Comparison of ENCODE assay signal across 23 mouse cellular contexts in genomic region chr1:152824206-152824605, GRCm38 (mm10). TPM values are rescaled to one million over a fixed set of nuclear protein-coding genes. Genes with fewer than 3 reads are reported as not detected.
DNase-seq lines count a peak whose midpoint lies in the region; ATAC-seq lines count a peak whose summit lies in the region.
"Had no signal": no experiment of that assay in that cellular context is flagged by ENCODE, and none has a peak within 500 bp of the region (broad histone marks: within the 10 kb centered on the region; RNA-seq: fewer than 3 reads in every experiment).

No protein-coding gene starts in this region.

- H3K36me3 ChIP-seq in heart, embryonic 10.5 days = no peaks in the 10 kb centered on the region
- H3K36me3 ChIP-seq: embryonic facial prominence, embryonic 10.5 days; embryonic facial prominence, embryonic 12.5 days; forebrain, embryonic 15.5 days had no signal

- intact Hi-C loops in heart, postnatal 10 days (cut with DNase I) = no loop called here

- 73% methylated on average over 9 of the region's 9 CpGs for WGBS in heart, embryonic 10.5 days

- H3K27ac ChIP-seq in heart, embryonic 10.5 days = no peak overlapping the region
- H3K27ac ChIP-seq: embryonic facial prominence, embryonic 10.5 days; embryonic facial prominence, embryonic 12.5 days; forebrain, embryonic 13.5 days; forebrain, embryonic 15.5 days had no signal

- peaks cover 9% of the 10 kb centered on the region for H3K4me1 ChIP-seq in heart, embryonic 10.5 days
- H3K4me1 ChIP-seq: forebrain, embryonic 13.5 days; forebrain, embryonic 15.5 days had no signal

- peak; percentile 43; the same call in 1 of the 2 replicates for ATAC-seq in megakaryocyte progenitor cell, adult 5-6 weeks (replicated peaks; ENCODE audit: poor library complexity)
- no peak for ATAC-seq in CD4-positive, CD25-positive, alpha-beta regulatory T cell, adult 4 months
- ATAC-seq: activated CD4-positive, CD25-positive, alpha-beta regulatory T cell, adult 4 months; forebrain, embryonic 13.5 days; forebrain, embryonic 15.5 days; Patski had no signal

- 0 out of 2 replicates have a peak, but pooled peaks cover 3% of the 10 kb centered on the region for H3K9me3 ChIP-seq in heart, embryonic 10.5 days
- H3K9me3 ChIP-seq: embryonic facial prominence, embryonic 10.5 days; embryonic facial prominence, embryonic 12.5 days; forebrain, embryonic 13.5 days; forebrain, embryonic 15.5 days had no signal

- H3K4me3 ChIP-seq in heart, embryonic 10.5 days = no peak overlapping the region
- H3K4me3 ChIP-seq: embryonic facial prominence, embryonic 10.5 days; embryonic facial prominence, embryonic 12.5 days; forebrain, embryonic 13.5 days; forebrain, embryonic 15.5 days had no signal

- no peaks in the 10 kb centered on the region for H3K27me3 ChIP-seq in heart, embryonic 10.5 days (ENCODE audit: insufficient read depth, poor library complexity, severe bottlenecking)
- H3K27me3 ChIP-seq: CH12.LX; embryonic facial prominence, embryonic 12.5 days; forebrain, embryonic 13.5 days; forebrain, embryonic 15.5 days; Patski had no signal

- DNase-seq in heart, embryonic 10.5 days (ENCODE audit: low spot score) = peak; percentile 70
- no peak for DNase-seq in heart, postnatal 10 days
- DNase-seq in R1 (ENCODE audit: low read depth, low spot score) (peak; percentile 55), ZHBTc4 (ENCODE audit: low read depth, low spot score) (peak; percentile 62)
- no peak for DNase-seq in urinary bladder, adult 18-20 months (ENCODE audit: low spot score in 2 of 2)
- no peak for DNase-seq in urinary bladder, postnatal 25 days (ENCODE audit: low spot score)
- DNase-seq: adrenal gland, adult 8-10 months; adrenal gland, postnatal 14 days; adrenal gland, postnatal 36 days; cerebellum, adult 11-12 months; cerebellum, adult 2 months; cerebellum, adult 9-10 months; cerebellum, postnatal 25 days; forebrain, postnatal 0 days had no signal

RNA-seq across cellular contexts. Expression of gene Ncf2, which starts 24.2 kb away (rescaled TPM):
- polyA plus RNA-seq in heart, embryonic 10.5 days (2016; fragmentation: Nextera tagmentation; extraction: Ambion mirVana) = 2.0 and 3.5 TPM in 2 replicates
- 1 to 10 TPM; 2.8 to 2.9 TPM for total RNA-seq in heart, postnatal 10 days (2021)
- 85.0 and 90.4 TPM in 2 replicates for total RNA-seq in megakaryocyte progenitor cell, adult 5-6 weeks (2015)
- 101 and 119 TPM in 2 replicates for total RNA-seq in megakaryocyte progenitor cell, adult 5-6 weeks (2017)
- polyA plus RNA-seq in CD4-positive, CD25-positive, alpha-beta regulatory T cell, adult 4 months (2017; shearing (Covaris generic)) = 1 to 10 TPM; 2.9 to 6.9 TPM

RNA-seq across cellular contexts. Expression of gene Arpc5, which starts 57.9 kb away (rescaled TPM):
- 238 and 256 TPM in 2 replicates for polyA plus RNA-seq in heart, embryonic 10.5 days (2016; fragmentation: Nextera tagmentation; extraction: Ambion mirVana)
- 10 to 100 TPM; 81.2 to 86.1 TPM for total RNA-seq in heart, postnatal 10 days (2021)
- 264 and 298 TPM in 2 replicates for total RNA-seq in megakaryocyte progenitor cell, adult 5-6 weeks (2015)
- total RNA-seq in megakaryocyte progenitor cell, adult 5-6 weeks (2017) = 127 and 137 TPM in 2 replicates
- polyA plus RNA-seq in CD4-positive, CD25-positive, alpha-beta regulatory T cell, adult 4 months (2017; shearing (Covaris generic)) = 100 to 1,000 TPM; 479 to 556 TPM

RNA-seq across cellular contexts. Expression of gene Rgl1, which starts 58.1 kb away (rescaled TPM):
- 51.2 and 58.3 TPM in 2 replicates for polyA plus RNA-seq in heart, embryonic 10.5 days (2016; fragmentation: Nextera tagmentation; extraction: Ambion mirVana)
- total RNA-seq in heart, postnatal 10 days (2021) = 10 to 100 TPM; 59.3 to 72.0 TPM
- total RNA-seq in megakaryocyte progenitor cell, adult 5-6 weeks (2015) = 1.3 and 1.6 TPM in 2 replicates
- total RNA-seq in megakaryocyte progenitor cell, adult 5-6 weeks (2017) = 1.4 and 2.7 TPM in 2 replicates
- polyA plus RNA-seq in CD4-positive, CD25-positive, alpha-beta regulatory T cell, adult 4 months (2017; shearing (Covaris generic)) = under 1 TPM; 0.09 to 0.19 TPM

Comparison
In these comparisons a context has a peak if more than half of its experiments do, and no peak if none do; other contexts are left out.
1. DNase-seq: peak in heart, embryonic 10.5 days (single experiment), R1 (single experiment) and ZHBTc4 (single experiment); none in heart, postnatal 10 days (0 of 2), urinary bladder, adult 18-20 months (0 of 2) and urinary bladder, postnatal 25 days (single experiment).
2. RNA of gene Ncf2, which starts 24.2 kb away (total RNA-seq): 85.0 to 119 TPM in megakaryocyte progenitor cell, adult 5-6 weeks; 2.8 to 2.9 TPM in heart, postnatal 10 days; every median in the first group is over 10 times any median in the second.
3. RNA of gene Rgl1, which starts 58.1 kb away (total RNA-seq): 59.3 to 72.0 TPM in heart, postnatal 10 days; 1.3 to 2.7 TPM in megakaryocyte progenitor cell, adult 5-6 weeks; every median in the first group is over 10 times any median in the second.